Mouse (Mus musculus) midbrain, embryonic 16.5 days (tissue): ENCODE data around the gene Coil. TPM values are rescaled to one million over a fixed set of nuclear protein-coding genes. Genes with fewer than 3 reads are reported as not detected.

Source experiments
- ATAC-seq: fragments of 200-750 bp; cut with Nextera tagmentation; 2 replicates; pipeline ENCODE4 v1.8.0; 2017; ENCODE audit warnings: moderate TSS enrichment
- H3K27ac ChIP-seq: fragments of 300-500 bp; sonication (generic); 2 replicates; pipeline ENCODE4 v1.5.1; 2014; ENCODE audit warnings: mild to moderate bottlenecking, low read length, mixed read lengths
- H3K27me3 ChIP-seq: fragments of 300-500 bp; sonication (generic); 2 replicates; pipeline ENCODE4 v1.6.1; 2014; ENCODE audit warnings: low read depth, low read length, mixed read lengths; ENCODE audit not compliant: control insufficient read depth, insufficient read depth
- H3K36me3 ChIP-seq: fragments of 300-500 bp; sonication (generic); 2 replicates; pipeline ENCODE4 v1.6.1; 2014; ENCODE audit warnings: mild to moderate bottlenecking, low read length, moderate library complexity, mixed read lengths; ENCODE audit not compliant: control insufficient read depth, insufficient read depth
- H3K4me1 ChIP-seq: fragments of 300-500 bp; sonication (generic); 2 replicates; pipeline ENCODE4 v1.6.1; 2014; ENCODE audit warnings: mild to moderate bottlenecking, low read length, mixed read lengths; ENCODE audit not compliant: control insufficient read depth, insufficient read depth
- H3K4me2 ChIP-seq: fragments of 300-500 bp; sonication (generic); 2 replicates; pipeline ENCODE4 v1.6.1; 2014; ENCODE audit warnings: mild to moderate bottlenecking, low read length, mixed read lengths
- H3K4me3 ChIP-seq: fragments of 300-500 bp; sonication (generic); 2 replicates; pipeline ENCODE4 v1.5.1; 2014; ENCODE audit warnings: low read depth, mild to moderate bottlenecking, low read length, moderate library complexity, mixed read lengths
- H3K9ac ChIP-seq: fragments of 300-500 bp; sonication (generic); 2 replicates; pipeline ENCODE4 v1.6.1; 2014; ENCODE audit warnings: low read depth, low read length, mixed read lengths
- H3K9me3 ChIP-seq: fragments of 300-500 bp; sonication (generic); replicated peaks from 2 replicates; pipeline ENCODE4 v1.6.1; 2014; ENCODE audit warnings: mild to moderate bottlenecking, low read length, mixed read lengths; ENCODE audit not compliant: control insufficient read depth, poor library complexity, severe bottlenecking
- WGBS: fragments of 180-500 bp; shearing (Covaris S2); extraction: QIAGEN DNeasy Blood & Tissue Kit; methylation state at CpG from one replicate; pipeline ENCODE4 v1.1.7; 2014; 5-methylcytosine and 5-hydroxymethylcytosine counted together
- polyA plus RNA-seq: library from polyadenylated mRNA; unstranded; fragments of >200 nt; fragmentation: Nextera tagmentation; extraction: Ambion mirVana; gene quantifications from 2 replicates; pipeline ENCODE4 v1.2.1, GENCODE M21; 2015

Gene Coil
- polyA plus RNA-seq = 30.4 and 31.0 TPM in 2 replicates

DNA sequence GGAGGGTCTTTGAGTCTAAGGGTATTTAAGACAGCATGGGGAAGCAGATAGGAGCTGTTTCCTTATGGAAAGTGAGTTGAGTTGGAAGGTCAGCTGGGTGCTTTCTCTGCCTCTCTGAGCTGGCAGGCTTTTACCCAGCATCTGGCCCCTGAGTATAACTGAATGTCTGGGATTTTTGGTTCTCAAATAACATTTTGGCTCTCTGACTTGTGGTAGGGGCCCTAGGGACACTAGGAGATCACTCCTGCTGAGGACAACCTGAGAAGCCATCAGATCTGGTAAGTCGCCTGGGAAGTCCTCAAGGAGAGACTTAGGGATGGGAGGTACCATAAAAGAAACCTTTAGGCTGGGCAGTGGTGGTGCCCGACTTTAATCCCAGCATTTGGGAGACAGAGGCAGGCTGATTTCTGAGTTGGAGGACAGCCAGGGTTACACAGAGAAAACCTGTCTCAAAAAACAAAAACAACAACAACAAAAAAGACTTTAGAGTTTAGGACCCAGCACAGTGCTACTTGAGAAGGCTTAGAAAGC lies at the start of gene Coil:
Gene Coil (plus strand): TSS at position 51 of the 531 bp plus-strand sequence.
- WGBS = 35% methylated on average over 2 of the region's 2 CpGs
- Histone ChIP-seq H3K4me1 (peaks cover 9% of the 10 kb centered on the region), H3K4me3 (no peak within 1 kb of the TSS), H3K4me2 (no peak within 1 kb of the TSS), H3K9me3 (no peaks in the 10 kb centered on the region), H3K36me3 (no peaks in the 10 kb centered on the region), H3K27ac (no peak within 1 kb of the TSS), H3K9ac (no peak within 1 kb of the TSS), H3K27me3 (peaks cover 3% of the 10 kb centered on the region; the same call in 1 of the 2 replicates)
- ATAC-seq = no peak

DNA sequence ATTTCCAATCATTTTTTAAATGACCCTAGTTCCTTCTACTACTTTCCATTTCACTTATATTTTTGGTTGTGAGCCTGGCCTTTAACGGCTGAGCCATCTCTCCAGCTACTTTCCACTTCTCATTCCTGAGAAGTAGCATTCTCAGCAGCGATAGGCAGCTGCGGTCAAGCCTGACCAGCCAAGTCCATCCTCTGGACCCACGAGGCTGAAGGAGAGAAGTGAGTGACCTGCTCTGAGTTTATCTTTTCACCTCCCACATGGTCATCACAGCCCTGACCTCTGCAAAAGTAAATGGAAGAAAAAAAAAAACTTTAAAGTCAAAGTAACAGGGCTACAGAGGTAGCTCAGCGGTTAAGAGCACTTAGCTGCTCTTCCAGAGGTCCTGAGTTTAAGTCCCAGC lies 43.5 kb upstream of the Coil start:
- WGBS = 95% methylated on average over 5 of the region's 5 CpGs
- H3K36me3 ChIP-seq = peaks cover 30% of the 10 kb centered on the region
- no peak overlapping the region for H3K4me2 ChIP-seq
- no peaks in the 10 kb centered on the region for H3K27me3 ChIP-seq
- H3K9ac ChIP-seq = no peak overlapping the region
- no peaks in the 10 kb centered on the region for H3K9me3 ChIP-seq
- no peak for ATAC-seq
- H3K27ac ChIP-seq = no peak overlapping the region
- H3K4me3 ChIP-seq = no peak overlapping the region
- no peaks in the 10 kb centered on the region for H3K4me1 ChIP-seq

DNA sequence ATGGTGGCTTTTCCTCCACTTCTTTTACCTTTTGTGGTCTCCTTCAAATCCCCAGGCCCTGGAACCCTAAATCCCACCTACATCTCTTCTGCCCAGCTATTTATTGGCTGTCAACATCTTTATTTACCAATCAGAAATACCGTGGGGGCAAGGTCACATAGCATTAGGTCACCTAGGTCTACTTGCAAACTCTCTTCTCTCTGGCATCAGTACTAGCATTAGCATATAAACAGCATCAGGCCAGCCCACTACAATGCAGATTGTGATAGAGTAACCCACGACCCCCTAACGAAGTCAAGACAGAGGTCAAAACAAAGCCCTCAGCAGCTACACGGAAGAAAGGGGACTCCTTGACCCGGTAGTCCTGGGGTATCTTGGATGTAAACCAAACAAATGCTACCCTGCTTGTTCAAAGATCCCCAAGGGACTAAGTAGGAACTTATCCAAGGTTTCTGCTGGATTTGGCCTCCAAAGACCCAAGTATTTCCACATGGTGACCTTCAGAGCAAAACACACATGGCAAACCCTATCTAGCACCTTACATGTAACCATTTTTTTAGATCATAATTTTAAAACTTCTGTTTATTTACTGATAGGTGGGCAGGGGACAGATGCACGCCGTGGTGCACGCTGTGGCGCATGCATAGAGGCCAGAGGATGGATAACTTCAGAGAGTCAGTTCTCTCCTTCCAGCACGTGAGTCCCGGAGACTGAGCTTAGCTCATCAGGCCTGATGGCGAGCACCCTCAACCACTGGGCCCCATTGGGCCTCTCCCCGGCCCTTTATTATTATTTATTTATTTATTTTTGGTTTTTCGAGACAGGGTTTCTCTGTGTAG lies 38.1 kb upstream of the Coil start:
- Histone ChIP-seq H3K9me3 (no peaks in the 10 kb centered on the region), H3K4me1 (no peaks in the 10 kb centered on the region), H3K4me2 (no peak overlapping the region), H3K27me3 (no peaks in the 10 kb centered on the region), H3K36me3 (peaks cover 21% of the 10 kb centered on the region), H3K9ac (no peak overlapping the region), H3K27ac (no peak overlapping the region), H3K4me3 (no peak overlapping the region)
- no peak for ATAC-seq
- WGBS = 73% methylated on average over 14 of the region's 14 CpGs

DNA sequence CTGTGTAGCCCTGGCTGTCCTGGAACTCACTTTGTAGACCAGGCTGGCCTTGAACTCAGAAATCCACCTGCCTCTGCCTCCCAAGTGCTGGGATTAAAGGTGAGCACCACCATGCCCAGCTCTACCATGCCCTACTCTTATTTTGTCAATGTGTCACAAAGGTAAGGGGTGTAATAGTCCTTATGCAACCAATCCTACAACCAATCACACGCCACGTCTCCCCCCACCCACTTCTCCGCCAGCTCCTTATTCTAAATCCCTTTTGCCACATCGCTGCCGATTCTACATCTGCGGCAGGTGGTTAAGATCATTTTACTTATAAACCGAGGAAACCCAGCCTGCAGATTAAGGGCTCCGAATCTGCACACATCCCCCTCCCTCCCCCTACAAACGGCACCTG lies 37.0 kb upstream of the Coil start:
- H3K36me3 ChIP-seq = peaks cover 16% of the 10 kb centered on the region
- no peaks in the 10 kb centered on the region for H3K27me3 ChIP-seq
- no peak overlapping the region for H3K4me2 ChIP-seq
- no peak overlapping the region for H3K4me3 ChIP-seq
- 93% methylated on average over 9 of the region's 9 CpGs for WGBS
- ATAC-seq = no peak
- H3K4me1 ChIP-seq = no peaks in the 10 kb centered on the region
- H3K9me3 ChIP-seq = no peaks in the 10 kb centered on the region
- no peak overlapping the region for H3K27ac ChIP-seq
- H3K9ac ChIP-seq = no peak overlapping the region

DNA sequence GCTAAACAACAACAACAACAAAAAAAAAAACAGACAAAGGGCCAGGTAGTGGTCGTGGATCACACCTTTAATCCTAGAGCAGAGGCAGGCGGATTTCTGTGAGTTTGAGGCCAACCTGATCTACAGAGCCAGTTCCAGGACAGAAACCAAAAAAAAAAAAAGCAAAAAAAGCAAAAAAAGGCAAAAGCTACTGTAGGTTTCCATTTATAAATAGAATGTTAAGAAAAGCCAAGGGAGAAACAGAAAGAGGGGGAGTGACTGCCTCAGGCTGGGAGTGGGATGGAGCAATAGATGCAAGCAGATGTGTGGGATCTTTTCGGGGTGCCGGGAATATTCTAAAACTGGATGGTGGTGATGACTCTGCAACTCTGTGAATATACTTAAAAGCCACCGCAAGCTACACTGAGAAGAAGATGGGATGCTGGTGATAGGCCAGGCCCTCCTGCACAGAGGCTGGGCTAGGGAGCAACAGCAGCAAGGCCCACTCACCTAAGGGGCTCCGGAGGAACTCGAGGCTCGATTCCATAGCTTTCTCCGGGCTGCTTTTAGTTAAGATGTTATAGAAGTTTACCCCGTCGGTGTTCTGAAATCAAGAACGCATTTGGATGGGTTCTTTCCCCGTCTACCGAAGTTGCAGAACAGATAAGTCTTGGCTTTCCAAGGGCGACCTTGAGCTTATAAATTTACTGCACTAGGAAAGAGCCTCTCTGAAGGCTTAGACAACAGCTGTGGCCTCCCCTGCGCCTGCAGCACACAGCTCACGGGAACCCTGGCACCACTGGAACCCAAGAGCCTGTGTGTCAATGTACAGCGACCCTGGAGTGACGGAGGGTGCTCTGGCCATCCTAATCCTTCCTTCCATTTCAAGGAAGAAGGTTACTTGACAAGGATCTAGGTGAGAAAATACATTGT lies 35.7 kb upstream of the Coil start:
- Histone ChIP-seq H3K27ac (no peak overlapping the region), H3K4me3 (no peak overlapping the region), H3K9me3 (no peaks in the 10 kb centered on the region), H3K4me2 (no peak overlapping the region), H3K9ac (no peak overlapping the region), H3K27me3 (no peaks in the 10 kb centered on the region), H3K4me1 (no peaks in the 10 kb centered on the region), H3K36me3 (peaks cover 8% of the 10 kb centered on the region; the same call in 1 of the 2 replicates)
- ATAC-seq = no peak
- WGBS = 96% methylated on average over 19 of the region's 19 CpGs

DNA sequence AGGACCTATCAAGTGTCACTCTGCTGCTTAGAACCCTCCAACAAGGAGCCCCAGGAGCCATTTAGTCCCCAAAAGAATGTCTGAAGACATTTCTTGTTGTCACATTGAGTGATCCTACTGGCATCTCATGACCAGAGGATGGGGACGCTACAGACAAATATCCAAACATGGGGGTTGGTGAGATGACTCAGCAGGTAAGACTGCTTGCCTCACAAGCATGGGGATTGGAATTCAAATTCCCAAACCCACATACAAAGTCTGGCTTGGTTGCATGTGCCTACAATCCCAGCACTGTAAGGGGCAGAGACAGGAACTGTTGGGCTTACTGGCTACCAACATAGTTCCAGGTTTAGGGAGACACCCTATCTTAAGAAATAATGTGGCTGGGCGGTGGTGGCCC lies 32.2 kb upstream of the Coil start:
- Histone ChIP-seq H3K9me3 (no peaks in the 10 kb centered on the region), H3K4me1 (no peaks in the 10 kb centered on the region), H3K36me3 (0 out of 2 replicates have a peak, but pooled peaks cover 9% of the 10 kb centered on the region), H3K27ac (no peak overlapping the region), H3K4me2 (no peak overlapping the region), H3K4me3 (no peak overlapping the region), H3K9ac (no peak overlapping the region), H3K27me3 (no peaks in the 10 kb centered on the region)
- 90% methylated on average over 2 of the region's 2 CpGs for WGBS
- no peak for ATAC-seq

DNA sequence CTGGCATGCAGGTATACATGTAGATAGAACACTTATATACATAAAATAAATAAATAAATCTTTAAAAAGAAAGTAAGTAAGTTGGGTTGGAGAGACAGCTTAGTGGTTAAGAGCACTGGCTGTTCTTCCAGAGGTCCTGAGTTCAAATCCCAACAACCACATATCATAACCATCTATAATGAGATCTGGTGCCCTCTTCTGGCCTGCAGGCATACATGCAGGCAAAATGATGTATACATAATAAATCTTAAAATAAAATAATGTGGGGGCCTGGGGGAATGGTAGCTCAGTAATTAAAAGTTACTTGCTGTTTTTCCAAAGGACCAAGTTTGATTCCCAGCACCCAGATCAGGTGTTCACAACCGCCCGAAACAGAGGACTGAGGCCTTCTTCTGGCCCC lies 31.3 kb upstream of the Coil start:
- Histone ChIP-seq H3K4me1 (no peaks in the 10 kb centered on the region), H3K9me3 (no peaks in the 10 kb centered on the region), H3K27me3 (no peaks in the 10 kb centered on the region), H3K36me3 (0 out of 2 replicates have a peak, but pooled peaks cover 4% of the 10 kb centered on the region), H3K4me3 (no peak overlapping the region), H3K9ac (no peak overlapping the region), H3K4me2 (no peak overlapping the region), H3K27ac (no peak overlapping the region)
- WGBS = 100% methylated on average over 2 of the region's 2 CpGs
- no peak for ATAC-seq

DNA sequence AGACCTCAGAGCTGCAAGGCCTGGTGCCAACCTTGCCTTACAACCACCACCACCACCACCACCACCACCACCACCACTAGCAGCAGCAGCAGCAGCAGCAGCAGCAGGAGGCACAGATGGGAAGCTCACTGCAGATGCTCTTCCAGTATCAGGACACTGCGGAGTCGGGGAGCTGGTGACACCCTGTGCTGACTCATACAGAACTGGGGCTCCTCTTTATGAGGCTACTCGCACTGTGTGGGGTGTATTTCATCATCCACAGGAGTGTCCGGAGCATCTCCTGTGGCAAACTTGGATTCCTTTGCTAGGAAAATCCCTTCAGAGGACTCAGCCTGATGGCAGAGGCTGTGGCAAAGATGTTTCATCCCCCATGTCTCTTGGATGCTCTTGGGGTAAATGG lies 30.4 kb upstream of the Coil start:
- Histone ChIP-seq H3K9ac (no peak overlapping the region), H3K27me3 (no peaks in the 10 kb centered on the region), H3K4me1 (no peaks in the 10 kb centered on the region), H3K4me3 (no peak overlapping the region), H3K36me3 (0 out of 2 replicates have a peak, but pooled peaks cover 8% of the 10 kb centered on the region), H3K4me2 (no peak overlapping the region), H3K27ac (no peak overlapping the region), H3K9me3 (no peaks in the 10 kb centered on the region)
- WGBS = 96% methylated on average over 4 of the region's 4 CpGs
- no peak for ATAC-seq
